Mouse (Mus musculus) heart, postnatal 0 days (tissue): ENCODE measurements around the gene Tead2.

ENCODE experiments used
- CTCF ChIP-seq: IDR thresholded peaks from 2 replicates; pipeline ENCODE4 v1.5.1; 2016; ENCODE audit warnings: antibody characterized with exemption, control low read depth, low read depth
- EP300 ChIP-seq: IDR thresholded peaks from 2 replicates; pipeline ENCODE4 v1.6.1; 2016; ENCODE audit warnings: antibody characterized with exemption, low read depth

DNA sequence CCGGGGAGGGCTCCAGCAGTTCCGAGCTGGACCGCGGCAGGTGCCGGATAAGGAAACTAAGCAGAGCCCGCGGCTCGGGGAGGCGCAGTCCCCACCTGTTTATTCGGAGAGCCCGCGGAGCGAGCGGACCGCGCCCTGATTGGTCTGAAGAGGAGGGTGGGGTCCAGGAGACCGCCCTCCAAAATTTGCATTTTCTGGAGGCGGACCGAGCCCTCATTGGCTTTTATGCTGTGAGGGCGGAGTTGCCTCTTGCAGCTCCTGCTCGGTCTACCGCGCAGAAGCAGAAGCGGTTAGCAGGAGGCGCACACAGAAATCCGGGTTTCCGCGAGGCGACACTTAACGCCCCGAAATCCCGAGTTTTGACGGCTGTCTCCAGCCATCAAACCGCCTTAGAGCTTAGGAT lies 33.4 kb upstream of the Tead2 start:
- TF ChIP-seq EP300, result no peak
- TF ChIP-seq CTCF, result no peak
